Mouse (Mus musculus) mature B cell (primary cell): Measurements from ENCODE around the gene Nfrkb.

Source experiments
- in situ Hi-C: fragments of 300-500 bp; cut with MboI; formaldehyde crosslinking; loops from 2 replicates; pipeline ENCODE4 v1.14.3; 2019

Gene Nfrkb

DNA sequence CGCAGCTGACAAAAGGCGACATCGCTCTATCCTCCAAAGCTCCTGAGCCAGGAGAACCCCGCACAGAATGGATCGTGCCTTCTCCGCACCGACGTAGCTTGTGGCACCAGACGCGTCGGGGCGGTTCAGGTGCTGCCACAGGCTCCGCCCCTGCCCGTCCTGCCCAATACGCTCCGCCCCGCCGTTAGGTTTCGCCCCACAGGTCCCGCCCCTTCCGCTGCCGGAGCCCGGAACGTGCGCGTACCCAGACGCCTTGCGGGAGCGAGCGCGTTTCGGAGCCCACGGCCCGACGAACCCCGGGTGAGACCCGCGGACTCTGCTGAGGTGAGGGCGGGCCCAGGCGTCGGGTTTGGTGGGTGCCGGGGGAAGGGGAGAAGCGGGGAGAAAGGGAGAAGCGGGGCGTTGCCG, at the start of gene Nfrkb:
Gene Nfrkb (plus strand): TSS at position 246 of the 408 bp plus-strand sequence.
- in situ Hi-C loops, result no loop called here

DNA sequence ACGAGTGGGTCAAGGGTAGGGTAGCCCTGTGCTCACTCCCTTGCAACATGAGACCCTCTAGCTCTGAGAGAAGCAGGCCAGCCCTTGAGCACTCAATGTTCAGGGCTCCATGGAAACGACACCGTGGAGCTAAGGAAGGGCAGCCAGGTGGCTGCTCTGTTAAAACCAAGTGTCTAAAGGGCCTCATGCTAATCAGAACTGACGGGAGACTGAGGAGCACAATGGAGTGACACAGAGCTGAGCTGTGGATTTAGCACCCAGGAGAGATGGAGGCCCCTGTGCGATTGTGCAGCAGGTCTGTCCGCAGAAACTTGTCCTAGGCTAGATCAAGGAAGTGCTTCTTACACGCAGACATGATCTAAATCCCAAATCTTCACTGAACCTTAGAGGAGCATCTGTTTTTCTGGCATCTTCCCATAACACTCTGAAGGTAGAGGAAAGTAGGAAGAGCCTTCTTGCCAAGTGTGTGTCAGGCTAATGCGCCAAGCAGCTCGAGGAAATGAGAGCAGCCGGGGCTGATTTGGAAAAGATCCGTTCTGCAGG, 41.6 kb upstream of the Nfrkb start:
- in situ Hi-C loops, result no loop called here

DNA sequence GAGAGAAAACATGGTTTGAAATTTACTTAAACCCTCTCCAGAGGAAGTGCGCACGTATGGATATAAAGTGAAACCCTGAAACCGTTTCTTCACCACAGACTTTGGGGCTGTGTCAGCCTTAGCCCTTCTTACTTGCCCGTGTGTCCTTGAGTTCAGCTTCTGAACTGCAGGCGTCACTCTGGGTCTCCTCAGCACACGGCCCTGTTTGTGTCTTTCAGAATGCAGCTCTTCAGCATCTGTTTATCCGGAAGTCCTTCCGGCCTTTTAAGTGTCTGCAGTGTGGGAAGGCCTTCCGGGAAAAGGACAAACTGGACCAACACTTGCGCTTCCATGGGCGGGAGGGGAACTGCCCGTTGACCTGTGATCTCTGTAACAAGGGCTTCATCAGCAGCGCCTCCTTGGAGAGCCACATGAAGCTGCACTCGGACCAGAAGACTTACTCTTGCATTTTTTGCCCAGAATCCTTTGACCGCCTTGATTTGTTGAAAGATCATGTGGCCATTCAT, 39.4 kb upstream of the Nfrkb start:
- in situ Hi-C loops, result no loop called here

DNA sequence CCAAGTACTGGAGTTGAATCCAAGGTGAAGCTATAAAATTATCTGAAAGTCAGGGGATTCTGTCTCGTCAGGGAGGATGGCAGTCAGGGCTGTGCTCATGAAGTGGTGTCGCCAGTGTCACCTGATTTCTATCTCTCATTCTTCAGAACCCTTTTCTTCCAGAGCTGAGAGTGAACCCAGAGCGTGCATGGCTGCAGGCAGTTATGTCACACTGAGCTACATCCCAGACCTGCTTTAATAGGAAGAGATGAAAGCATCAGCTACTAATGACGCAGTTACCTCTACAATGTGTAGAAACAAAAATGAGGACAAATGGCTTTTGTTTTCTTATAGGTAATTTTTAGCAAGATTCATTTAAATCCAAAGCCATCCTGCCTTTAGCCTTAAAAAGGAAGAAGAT, 37.5 kb upstream of the Nfrkb start:
- in situ Hi-C loops, result no loop called here

DNA sequence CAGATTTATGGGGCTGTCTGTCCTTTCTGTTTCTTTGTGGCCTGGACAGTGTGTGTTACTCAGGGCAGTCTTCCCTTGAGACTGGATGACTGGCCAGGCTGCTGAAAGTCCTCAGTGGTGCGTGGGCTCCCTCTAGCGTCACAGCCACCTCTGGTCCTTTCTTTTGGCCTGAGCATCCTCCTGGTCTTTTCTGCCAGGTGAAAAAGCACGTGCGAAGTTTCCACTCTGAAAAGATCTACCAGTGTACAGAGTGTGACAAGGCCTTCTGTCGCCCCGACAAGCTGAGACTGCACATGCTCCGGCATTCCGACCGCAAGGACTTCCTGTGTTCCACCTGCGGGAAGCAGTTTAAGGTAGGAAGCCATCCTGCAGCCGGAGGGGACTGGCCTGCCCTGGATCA, 37.1 kb upstream of the Nfrkb start:
- in situ Hi-C loops, result no loop called here

DNA sequence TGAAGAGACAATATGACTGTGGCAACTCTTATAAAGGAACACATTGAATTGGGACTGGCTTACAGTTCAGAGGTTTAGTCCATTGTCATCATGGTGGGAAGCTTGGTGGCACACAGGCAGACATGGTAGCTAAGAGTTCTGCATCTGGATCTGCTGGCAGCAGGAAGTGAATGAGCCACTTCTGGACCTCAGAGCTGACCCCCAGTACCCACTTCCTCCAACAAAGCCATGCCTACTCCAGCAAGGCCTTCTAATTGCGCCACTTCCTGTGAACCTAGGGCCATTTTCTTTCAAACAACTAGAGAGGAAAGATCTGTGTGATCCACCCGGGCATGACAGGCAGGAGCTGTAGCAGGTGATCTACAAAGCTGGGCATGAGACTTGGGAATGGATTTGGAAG, 33.3 kb upstream of the Nfrkb start:
- in situ Hi-C loops, result no loop called here

DNA sequence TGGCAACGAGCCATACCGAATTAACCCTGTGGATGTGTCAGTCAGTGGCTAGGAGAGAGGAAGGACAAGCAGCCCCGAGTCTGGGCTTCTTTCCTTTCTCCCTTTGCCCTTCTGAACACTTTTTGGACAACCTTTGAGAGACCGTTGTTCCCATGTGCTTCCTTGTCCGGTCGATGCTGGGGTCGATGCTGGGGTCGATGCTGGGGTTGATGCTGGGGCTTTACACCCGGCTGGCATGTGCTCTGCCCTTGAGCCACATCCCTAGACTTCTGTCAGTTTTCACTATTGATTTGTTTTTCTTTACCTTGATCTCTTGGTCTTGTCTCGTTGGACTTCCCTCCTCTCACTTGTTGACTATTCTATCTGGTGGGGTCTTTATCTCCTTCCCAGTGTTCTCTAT, 32.5 kb upstream of the Nfrkb start:
- in situ Hi-C loops, result no loop called here

DNA sequence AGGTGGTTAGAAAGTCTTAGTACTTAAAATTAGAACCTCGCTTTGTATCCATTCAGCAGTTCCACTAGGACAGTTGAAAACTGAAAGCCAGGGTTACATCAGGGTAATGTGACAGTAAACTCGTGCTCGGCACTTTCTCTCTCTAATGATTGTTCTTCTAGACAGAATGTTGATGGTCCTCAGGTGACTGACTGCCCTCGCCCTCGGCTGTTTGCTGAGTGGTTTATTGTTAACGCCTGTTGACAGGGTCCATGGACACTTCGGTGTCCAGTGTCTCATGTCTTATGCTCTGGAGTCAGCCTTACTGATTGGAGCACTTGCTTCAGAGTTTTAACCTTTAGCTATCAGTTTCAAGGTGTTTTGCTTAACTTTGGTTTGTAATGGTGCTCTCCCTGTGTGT, 31.9 kb upstream of the Nfrkb start:
- in situ Hi-C loops, result no loop called here

DNA sequence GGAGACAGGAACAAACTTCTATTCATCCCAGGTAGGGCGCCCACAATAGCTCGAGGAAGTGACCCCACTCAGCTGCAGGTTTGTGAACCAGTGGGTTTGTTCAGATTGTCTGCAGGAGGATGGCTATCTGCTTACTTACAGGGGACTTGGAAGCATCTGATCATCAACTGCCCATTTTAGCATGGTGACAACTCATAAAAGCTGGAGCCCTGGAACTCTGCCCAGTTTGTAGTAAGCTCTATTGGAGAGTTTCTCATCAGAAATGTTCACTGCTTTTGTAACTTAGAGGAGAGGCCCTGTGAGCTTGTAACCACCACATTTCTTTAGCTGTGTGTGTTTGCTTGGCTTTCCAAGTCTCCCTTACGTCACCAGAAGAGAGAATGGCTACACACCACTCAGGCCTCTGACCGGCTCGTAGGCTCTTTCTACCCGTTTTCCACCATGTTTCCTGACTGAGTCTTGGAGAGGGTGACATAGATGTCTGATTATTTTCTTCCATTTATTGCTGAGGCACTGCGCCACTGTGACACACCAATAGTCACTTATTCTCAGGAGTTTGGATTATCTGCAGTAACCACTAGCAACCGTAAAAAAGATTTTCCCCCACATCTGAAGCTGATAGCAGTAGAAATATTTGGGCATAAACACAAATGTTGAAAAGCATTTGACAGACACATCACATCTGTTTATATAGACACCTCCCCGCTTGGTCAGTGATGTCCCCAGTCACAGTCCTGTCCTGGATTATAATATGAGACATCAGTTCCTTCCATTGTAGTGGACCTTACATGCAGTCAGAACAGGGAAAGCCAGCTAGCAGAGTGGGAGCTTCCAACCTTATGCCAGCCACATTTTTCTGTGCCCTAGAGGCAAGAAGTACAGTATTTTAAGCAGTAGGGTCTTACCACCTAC, 22.0 kb upstream of the Nfrkb start:
- in situ Hi-C loops, result no loop called here

DNA sequence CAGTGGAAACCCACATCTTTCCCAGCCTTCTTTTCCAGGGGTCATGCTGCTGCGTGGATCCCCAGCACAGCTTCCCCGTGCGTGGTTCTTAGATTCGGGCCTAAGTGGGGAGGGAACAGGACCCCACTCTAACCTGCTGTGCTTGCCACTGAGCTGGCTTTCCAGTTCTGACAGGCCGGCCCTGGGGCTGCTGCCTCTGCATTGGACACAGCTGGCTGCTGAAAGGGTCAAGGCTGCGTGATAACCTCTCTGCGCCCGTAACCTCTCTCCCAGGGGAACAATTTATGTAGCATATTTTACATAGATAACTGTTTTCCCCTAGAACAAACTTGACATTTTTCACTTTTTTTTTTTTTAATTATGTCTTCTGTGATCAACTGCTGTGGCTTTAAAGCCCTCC, 20.9 kb upstream of the Nfrkb start:
- in situ Hi-C loops, result no loop called here

DNA sequence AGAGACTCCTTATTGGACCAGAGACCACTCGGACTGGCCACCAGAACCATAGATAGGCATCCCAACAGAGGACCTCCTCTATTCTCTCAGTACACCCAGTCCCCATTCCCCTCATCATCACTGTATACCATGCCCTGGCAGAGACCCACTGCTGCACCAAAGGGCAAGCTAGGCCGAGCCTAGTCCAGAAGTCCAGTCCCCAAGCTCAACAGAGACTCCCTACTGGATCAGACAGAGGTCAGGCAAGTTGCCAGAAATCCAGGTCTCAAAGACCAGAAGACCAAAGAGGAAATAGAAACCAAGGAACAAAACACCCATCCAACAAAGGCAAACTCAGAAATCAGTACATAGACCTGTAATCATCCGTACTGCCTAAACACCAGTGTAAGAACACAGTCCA, 14.3 kb upstream of the Nfrkb start:
- in situ Hi-C loops, result no loop called here

DNA sequence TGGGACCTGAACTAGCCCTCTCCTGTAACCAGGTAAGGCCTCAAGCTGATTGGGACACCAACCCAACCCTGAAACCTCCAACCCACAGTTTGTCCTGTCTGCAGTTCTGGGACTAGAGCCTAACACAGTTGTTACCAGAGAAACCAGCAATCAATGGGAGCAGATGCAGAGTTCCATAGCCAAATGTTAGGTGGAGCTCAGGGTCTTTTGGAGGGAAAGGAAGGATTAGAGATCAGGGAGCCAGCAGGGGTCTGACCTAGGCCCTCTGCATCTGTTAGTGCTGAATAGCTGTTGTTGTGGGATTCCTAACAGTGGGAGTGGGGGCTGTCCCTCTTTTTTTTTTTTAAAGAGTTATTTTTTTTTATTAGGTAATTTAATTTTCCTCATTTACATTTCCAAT, 9.3 kb upstream of the Nfrkb start:
- in situ Hi-C loops, result no loop called here

DNA sequence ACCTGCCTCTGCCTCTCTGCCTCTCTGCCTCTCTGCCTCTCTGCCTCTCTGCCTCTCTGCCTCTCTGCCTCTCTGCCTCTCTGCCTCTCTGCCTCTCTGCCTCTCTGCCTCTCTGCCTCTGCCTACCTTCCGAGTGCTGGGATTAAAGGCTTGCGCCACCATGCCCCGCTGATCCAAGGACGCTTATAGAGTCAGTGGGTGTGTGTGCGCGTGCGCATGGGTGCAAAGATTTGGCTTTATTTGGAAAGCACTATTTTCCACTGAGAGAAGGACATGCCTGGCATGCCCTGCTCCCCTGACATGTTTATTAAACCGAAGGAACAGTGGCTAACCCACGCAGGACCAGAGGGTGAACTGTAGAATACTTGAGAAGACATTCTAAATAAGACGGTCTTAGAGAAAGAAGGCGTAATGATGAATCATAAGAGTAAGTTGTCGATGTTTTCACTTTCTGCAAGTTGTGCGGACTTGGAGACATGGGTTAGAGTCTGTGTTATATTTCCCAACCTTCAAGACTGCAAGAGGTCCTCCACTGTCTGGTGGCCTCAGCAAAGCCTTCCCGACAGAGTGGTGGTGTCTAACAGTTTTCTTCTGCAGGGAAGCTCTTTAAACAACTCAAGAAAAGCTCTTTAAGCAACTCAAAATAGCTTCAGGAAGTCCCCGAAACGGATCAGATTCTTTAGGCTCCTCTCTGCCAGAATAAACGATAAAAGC, 1.0 kb upstream of the Nfrkb start:
- in situ Hi-C loops, result no loop called here

DNA sequence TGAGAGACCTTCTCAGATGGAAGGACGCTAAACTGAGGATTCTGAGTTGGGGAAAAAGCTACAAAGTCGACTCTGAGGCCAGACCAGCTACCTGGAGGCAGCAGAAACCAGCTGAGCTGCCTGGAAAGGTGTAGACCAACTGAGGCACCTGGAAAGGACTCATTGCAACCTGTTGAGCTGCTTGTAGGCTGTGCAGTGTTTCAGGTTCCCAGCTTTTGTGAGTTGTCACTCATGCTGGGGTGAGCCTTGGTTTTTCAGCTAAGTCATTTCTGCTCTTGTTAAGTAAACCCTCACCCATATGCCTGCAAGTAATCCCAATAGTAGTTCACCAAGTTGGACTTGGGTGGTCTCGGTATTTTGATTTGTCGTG, 507 bp upstream of the Nfrkb start:
- in situ Hi-C loops, result no loop called here

DNA sequence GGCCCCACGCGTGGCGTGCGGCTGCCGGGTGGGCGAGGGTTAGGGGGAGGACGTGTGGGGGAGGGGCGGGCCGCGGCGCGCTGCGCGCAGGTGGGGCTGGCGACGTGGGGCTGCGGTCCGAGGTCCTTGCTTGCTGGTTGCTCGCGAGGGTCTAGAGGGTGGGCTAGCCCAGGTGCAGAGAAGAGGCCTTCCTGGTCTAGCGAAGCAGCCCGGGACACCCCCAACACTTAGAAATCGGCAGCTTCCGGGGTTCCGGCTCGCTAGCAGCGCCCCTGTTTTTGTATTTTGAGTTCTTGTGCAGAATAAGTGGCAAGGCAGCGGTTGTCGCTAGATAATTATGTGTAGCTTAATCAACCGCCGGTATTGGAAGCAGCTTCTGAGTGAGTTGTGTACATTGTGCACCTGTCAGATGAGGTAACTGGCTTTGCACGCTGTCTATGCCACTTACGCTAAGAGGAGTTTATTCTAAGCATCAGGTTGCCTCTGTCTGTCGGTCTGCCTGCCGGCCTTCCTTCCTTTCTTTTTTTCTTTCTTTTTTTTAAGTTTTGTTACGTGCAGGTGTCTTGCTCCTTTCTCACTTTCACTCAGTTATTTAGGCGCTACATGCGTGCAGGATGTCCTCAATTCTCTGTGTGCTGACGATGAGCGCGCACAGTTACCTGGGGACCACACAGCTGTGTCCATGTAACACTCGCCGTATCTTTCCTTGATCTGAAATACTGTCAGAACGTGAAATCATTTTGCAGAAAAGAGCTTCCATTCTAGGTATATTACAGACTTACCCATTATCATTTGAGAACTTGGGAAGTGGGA, 582 bp downstream of the Nfrkb start:
- in situ Hi-C loops, result no loop called here

DNA sequence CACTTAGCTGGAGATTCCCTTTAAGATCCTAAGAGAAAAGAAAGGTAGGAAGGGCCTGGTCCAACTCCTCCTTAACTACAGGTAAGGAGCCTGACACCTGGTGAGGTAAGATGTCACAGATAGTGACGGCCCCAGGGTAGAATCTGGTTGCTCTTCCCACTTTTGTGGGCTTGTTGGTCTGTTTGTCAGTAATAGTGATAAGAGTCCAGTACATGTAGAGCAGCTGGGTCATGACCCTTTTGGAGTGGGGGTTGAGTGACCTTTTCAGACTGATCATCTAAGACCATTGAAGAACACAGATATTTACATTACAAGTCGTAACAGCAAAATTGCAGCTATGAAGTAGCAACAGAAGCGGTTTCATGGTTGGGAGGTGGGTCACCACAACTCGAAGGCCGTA, 1.2 kb downstream of the Nfrkb start:
- in situ Hi-C loops, result no loop called here

DNA sequence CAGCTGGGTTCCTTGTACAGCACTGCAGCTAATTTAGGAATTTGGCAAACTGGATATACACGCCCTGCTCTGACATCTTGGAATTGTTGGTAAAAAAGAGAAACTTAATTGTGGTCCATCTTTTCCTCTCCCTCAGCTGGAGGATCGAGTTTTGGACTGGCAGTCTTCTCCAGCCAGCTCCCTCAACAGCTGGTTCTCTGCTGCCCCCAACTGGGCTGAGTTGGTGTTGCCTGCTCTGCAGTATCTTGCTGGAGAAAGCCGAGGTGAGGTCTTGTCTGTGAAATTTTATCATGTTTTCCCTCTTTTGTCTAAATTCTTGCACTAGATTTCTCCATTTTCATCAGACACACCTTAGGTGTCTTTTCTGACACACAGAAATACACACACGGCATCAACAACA, 14.4 kb downstream of the Nfrkb start:
- in situ Hi-C loops, result no loop called here

DNA sequence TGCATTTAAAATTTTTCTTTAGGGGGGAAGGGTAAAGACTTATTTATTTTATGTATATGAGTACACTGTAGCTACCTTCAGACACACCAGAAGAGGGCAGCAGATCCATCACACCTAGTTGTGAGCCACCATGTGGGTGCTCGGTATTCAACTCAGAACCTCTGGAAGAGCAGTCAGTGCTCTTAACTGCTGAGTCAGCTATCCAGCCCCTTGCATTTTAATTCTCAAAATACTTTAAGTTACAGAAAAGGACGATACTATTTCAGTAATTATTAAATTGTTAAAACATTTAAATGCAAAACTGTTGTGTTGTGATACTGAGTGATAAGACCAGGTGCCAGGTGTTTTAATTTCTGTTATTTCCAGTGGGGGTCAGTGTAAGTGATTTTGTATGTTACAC, 18.3 kb downstream of the Nfrkb start:
- in situ Hi-C loops, result no loop called here

DNA sequence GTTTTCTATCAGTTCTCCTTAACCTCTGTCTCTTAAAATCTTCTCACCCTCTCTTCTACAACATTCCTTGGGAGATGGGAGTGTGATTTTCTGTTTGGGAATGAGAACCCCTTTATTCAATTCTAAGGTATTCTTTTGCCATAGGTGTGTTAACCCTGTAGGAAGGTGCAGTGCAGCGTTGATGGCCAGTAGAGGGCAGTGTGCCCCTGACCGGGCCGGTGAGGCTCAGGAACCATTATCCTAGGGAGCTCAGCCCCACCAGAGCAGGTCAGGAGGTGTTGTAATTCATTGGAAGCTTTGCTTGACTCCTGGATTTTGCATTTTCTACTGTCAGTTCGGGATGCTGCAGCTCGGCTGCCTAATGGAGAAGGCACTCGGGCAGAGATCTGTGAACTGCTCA, 19.2 kb downstream of the Nfrkb start:
- in situ Hi-C loops, result no loop called here

DNA sequence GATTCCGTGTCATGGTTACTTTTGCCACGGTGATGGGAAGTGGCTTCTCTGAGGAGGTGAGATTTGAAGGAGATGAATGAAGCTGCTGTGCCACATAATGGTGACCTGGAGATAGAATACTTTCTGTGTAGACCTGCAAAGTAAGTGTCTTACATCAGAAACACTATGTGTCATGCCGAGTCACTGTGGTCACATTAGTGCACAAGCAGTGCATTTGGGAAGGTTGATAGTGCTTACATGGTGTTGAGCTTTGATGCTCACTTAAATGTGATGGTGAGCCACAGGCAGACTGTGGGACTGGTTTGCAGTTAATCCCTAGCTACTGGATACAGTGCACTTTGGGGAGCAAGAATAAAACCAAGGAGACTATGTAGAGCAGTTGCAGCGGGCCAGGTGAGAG, 26.2 kb downstream of the Nfrkb start:
- in situ Hi-C loops, result no loop called here

DNA sequence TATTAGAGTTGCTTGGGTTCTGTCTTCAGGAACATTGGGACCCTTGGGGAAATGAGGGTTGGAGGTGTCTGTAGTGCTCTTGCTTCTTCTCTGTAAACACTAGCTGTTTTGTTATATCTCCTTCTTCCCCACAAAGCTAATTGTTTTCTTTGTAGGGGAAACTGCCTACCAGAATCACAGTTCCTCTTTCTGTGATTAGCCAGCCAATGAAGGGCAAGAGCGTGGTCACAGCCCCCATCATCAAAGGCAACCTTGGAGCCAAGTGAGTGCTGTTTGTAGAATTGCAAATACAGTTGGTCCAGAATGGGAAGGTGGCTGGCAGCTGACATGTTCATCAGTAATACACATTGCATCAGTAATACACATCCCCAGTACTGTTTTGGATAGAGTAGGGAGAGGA, 32.8 kb downstream of the Nfrkb start:
- in situ Hi-C loops, result no loop called here

DNA sequence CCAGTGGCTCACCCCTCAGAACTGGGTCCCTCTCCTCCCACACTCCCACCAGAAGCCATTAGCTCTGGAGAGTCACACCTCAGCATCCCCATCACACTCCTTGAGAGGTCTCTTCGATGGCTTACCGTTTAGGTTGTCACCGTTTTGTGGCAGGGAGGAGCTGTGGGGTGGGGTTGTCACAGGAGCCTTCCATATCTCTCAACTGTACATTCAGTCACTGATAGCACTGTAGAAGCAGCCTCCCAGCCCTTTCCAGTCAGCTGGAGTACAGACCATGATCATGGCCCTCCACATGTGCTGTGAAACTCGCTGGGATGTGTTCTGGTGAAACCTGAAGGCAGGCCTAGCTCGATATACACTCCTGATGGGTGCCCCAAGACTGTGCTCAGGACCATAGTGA, 36.2 kb downstream of the Nfrkb start:
- in situ Hi-C loops, result no loop called here
